Mouse (Mus musculus) heart, postnatal 10 days (tissue): Measurements from ENCODE around the gene Ubn2. TPM values are rescaled to one million over a fixed set of nuclear protein-coding genes. Genes with fewer than 3 reads are reported as not detected.
"Not testable (repeated sequence)": the region's sequence is repeated elsewhere in the genome, so short reads cannot be mapped to it uniquely, and the experiment has no call there.

ENCODE experiments used
- DNase-seq, 2 experiments: peaks; one replicate each; pipeline ENCODE4 v3.0.0; 2021
- intact Hi-C: fragments of 180-260 bp; cut with DNase I; formaldehyde crosslinking; loops from one replicate; pipeline ENCODE4 v1.15.1; 2025
- microRNA-seq, 2 experiments: library from miRNA; unstranded; fragments of <30 nt; microRNA quantifications; one replicate each; pipeline ENCODE4 v1.2.0; 2022
- total RNA-seq, 2 experiments: library from RNA; stranded (reverse); gene quantifications; 2 replicates each; pipeline ENCODE4 v1.2.3; 2021

Gene Ubn2
- total RNA-seq, 2 experiments from 2014 or later = 27.7 to 28.3 TPM

DNA sequence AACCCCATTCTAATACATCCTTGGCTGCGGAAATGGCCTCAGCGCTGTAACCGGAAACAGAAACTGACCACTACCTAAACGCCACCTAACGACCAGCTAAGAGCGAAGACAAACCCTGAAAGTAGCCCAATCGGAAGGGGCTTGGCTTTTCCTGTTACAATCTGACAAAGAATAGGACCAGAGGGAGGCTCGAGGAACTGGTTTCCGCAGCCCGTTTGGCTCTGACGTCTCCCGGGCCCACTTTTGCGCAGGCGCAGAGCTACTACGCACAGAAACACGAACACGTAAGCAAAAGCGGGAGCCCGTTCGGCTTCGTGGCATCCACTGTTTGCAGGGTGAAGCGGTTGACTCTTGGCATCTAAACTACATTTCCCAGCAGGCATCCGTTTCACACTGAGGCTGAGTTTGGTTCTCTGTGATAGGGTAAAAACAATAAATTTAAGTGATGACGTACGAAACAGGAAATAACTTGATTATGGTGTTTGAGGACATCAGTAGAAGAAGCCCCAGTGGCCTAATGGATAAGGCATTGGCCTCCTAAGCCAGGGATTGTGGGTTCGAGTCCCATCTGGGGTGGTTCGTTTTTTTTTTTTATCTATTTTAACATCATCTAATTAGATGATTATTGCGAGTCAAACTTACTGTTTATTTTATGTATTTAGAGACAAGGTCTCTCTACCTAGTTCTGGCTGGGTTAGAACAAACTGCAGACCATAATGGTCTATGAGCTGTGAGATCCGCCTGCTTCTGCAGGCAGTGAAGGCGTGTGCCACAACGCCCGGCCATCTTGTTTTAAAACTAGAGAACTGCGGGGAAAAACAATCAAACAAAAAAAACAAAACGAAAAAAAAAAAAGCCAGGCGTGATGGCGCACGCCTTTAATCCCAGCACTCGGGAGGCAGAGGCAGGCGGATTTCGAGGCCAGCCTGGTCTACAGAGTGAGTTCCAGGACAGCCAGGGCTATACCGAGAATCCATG is 100.0 kb downstream of the Ubn2 start, which contains the start of gene Fmc1:
Fmc1 (plus strand) TSS at position 75 of the 978 bp plus-strand sequence.
- intact Hi-C loops = loop anchor here (1.0 to 10.0 kb wide), 3 partner anchors 18 to 371 kb away; partner anchors contain the start of genes Hipk2, Luc7l2 and Tbxas1
- peak; percentile 98 to 99 for DNase-seq

DNA sequence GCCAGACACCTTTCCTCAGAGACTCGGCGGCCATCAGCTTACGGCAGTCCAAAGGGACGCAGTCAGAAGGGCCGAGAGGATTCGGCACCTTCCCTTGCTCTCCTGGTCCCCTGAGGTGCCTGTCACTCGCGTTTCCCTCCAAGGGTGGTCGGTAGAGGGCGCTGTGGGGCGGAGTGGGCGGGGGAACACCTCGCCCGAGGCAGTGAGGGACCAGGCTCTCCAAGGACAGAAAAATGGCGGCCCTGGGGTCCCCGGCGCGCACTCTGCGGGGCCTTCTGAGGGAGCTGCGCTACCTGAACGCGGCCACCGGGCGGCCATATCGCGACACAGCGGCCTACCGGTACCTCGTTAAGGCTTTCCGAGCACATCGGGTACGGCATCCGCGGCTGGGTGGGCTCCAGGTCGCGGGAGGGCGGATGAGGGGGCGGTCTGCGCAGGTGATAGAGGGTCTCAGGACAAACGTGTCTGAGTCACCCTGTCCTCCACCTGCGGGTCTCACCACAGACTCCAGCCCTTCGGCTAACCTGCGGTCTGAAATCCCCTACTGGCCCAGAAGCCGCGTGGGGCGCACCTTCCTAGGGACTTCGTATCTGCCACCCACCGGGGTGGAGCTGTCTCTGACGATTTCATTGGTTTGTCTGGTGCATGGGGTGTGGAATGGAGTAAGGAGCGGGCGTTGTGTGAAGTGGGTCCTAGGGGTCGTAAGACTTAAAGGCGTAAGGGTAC is 101.1 kb downstream of the Ubn2 start:
- DNase-seq = peak; percentile 98 to 100
- intact Hi-C loops = loop anchor here (1.0 to 10.0 kb wide), 3 partner anchors 16 to 373 kb away; partner anchors contain the start of genes Hipk2, Luc7l2 and Tbxas1

- no peak for DNase-seq
- intact Hi-C loops = loop anchor here (10.0 kb wide), 1 partner anchor 339 kb away; the partner anchor contains the start of genes Hipk2 and Tbxas1
Observed at GRCm38 (mm10) chr6:38535366-38535690, 101.6 kb downstream of the Ubn2 start.

GRCm38 (mm10) chr6:38535788-38536187 is 102.0 kb downstream of the Ubn2 start:
- no peak for DNase-seq
- intact Hi-C loops = loop anchor here (10.0 kb wide), 1 partner anchor 339 kb away; the partner anchor contains the start of genes Hipk2 and Tbxas1

DNA sequence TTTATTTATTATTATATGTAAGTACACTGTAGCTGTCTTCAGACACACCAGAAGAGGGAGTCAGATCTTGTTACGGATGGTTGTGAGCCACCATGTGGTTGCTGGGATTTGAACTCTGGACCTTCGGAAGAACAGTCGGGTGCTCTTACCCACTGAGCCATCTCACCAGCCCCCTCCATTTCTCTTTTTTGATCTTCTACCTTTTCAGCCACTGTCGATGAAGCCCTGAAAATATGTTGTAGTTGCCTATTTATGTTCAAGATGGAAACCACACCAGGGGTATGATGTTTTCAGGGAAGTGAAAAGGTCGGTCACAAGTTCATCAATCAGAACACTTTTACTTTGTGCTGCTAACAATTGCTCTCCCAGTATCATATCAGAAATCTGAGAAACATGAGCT is 110.4 kb downstream of the Ubn2 start:
- DNase-seq, intact Hi-C loops: not testable (repeated sequence)

- intact Hi-C loops, DNase-seq: not testable (repeated sequence)
Observed at GRCm38 (mm10) chr6:38547005-38547404, 113.3 kb downstream of the Ubn2 start.

- no peak for DNase-seq
- intact Hi-C loops = no loop called here
Observed at GRCm38 (mm10) chr6:38547707-38548106, 114.0 kb downstream of the Ubn2 start.

- DNase-seq, intact Hi-C loops: not testable (repeated sequence)
Observed at GRCm38 (mm10) chr6:38548595-38548994, 114.8 kb downstream of the Ubn2 start.

DNA sequence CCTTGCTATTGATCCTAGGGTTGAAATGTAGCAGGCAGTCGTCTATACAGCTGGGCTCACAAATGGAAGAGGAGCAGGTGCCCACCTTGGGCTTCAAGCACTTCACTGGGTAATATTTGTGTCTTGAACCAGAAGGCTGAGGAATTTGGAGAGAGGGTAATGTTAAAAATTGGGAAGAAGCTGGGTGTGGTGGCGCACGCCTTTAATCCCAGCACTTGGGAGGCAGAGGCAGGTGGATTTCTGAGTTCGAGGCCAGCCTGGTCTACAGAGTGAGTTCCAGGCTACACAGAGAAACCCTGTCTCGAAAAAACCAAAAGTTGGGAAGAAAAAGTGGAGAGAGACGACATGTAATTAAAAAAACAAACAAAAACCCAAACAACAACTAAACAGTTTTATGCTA is 116.1 kb downstream of the Ubn2 start:
- intact Hi-C loops, DNase-seq: not testable (repeated sequence)

GRCm38 (mm10) chr6:38550250-38551061 is 116.7 kb downstream of the Ubn2 start:
- DNase-seq = peak; percentile 87 to 88
- intact Hi-C loops = loop anchor here (1.0 kb wide), 1 partner anchor 16 kb away; no protein-coding TSS in a partner anchor

- intact Hi-C loops = loop anchor here (1.0 kb wide), 1 partner anchor 17 kb away; no protein-coding TSS in a partner anchor
- peak; percentile 96 to 98 for DNase-seq
Observed at GRCm38 (mm10) chr6:38551062-38551988, 117.6 kb downstream of the Ubn2 start, which contains the start of gene Luc7l2. Gene Luc7l2, plus strand, starts transcription at chr6:38551334.

DNA sequence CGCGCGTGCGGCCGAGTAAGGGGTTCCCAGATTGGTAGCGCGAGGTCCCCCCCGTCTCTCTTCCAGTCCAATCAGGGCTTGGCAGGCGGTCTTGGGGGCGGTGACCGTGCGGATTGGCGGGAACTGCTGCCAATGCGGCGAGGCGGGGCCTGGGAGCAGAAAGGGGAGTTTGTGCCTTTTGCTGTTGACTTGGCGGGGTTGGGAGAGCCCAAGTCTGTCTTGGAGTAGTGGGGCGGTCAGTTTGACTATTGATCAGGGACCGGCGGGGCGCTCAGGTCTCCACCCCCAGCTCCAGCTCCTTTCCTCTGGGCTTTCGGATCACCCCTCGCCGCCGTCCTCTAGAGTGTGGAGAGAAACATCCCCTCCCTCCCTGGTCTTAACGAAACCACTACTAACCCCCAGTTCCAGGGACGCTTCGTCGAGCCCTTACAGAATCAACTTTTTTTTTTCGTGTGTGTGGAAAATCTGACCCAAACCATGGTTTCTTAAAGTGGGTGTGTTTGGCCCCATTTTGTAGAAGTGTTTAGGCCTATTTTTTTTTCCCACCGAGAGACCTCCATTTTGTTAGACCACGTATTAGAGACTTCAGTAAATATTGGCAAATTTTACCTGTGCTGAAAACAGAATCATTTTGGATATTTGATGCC is 118.4 kb downstream of the Ubn2 start:
- peak; percentile 100 for DNase-seq
- intact Hi-C loops = loop anchor here (1.0 kb wide), 1 partner anchor 18 kb away; no protein-coding TSS in a partner anchor

DNA sequence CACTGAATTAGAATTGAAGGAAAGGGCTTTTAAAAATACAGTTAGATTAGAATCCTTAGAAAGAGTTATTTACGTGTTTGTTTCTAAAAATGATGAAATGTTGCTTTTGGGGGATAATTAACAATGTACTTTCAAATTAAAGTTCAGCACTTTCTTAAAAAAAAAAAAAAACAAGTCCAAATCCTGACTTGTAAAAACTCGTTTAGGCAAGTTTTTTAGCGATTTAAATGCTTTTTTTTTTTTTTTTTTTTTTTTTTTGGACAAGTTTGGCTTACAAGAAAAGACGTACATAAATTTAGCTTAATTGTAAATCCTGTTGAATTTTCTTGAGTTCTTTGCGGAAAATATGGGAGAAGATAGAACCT is 118.9 kb downstream of the Ubn2 start:
- no peak for DNase-seq
- intact Hi-C loops = no loop called here

Small RNAs within 50 kb of the gene (microRNA-seq; reads per million reads assigned to microRNA genes)
- 0 to 0.35 reads per million in 2 experiments for gene Mir7670

Other genes with a start within 250 kb of the Ubn2 start
- 1 to 10 TPM; 2.8 to 3.0 TPM for gene D630045J12Rik, start 179.9 kb upstream of the Ubn2 start, total RNA-seq
- 1 to 10 TPM; 5.7 to 7.6 TPM for gene Zc3hav1l, start 134.7 kb upstream of the Ubn2 start, total RNA-seq
- gene Zc3hav1, start 79.3 kb upstream of the Ubn2 start, total RNA-seq = 10 to 100 TPM; 20.7 to 21.5 TPM
- 1 to 10 TPM; 3.1 to 3.3 TPM for gene Ttc26, start 52.5 kb upstream of the Ubn2 start, total RNA-seq
- 100 to 1,000 TPM; 217 to 225 TPM for gene Fmc1, start 99.6 kb downstream of the Ubn2 start, total RNA-seq
- 100 to 1,000 TPM; 125 to 128 TPM for gene Luc7l2, start 117.4 kb downstream of the Ubn2 start, total RNA-seq
- gene Klrg2, start 203.3 kb downstream of the Ubn2 start, total RNA-seq = under 1 TPM; 0.62 to 0.74 TPM
- gene Clec2l, start 229.1 kb downstream of the Ubn2 start, total RNA-seq = 1 to 10 TPM; 2.8 to 3.3 TPM